Mouse (Mus musculus) kidney, embryonic 16.5 days (tissue): ENCODE results near the gene 2210017I01Rik. TPM values are rescaled to one million over a fixed set of nuclear protein-coding genes. Genes with fewer than 3 reads are reported as not detected.

Experiments used
- ATAC-seq: fragments of 200-750 bp; cut with Nextera tagmentation; 2 replicates; pipeline ENCODE4 v1.8.0; 2017; ENCODE audit warnings: moderate TSS enrichment; ENCODE audit not compliant: low FRiP score, low TSS enrichment
- H3K27ac ChIP-seq: fragments of 300-500 bp; sonication (generic); 2 replicates; pipeline ENCODE4 v1.5.1; 2014; ENCODE audit warnings: low read length
- H3K27me3 ChIP-seq: fragments of 300-500 bp; sonication (generic); 2 replicates; pipeline ENCODE4 v1.6.1; 2014; ENCODE audit warnings: low read length, control low read depth, mixed read lengths; ENCODE audit not compliant: insufficient read depth
- H3K36me3 ChIP-seq: fragments of 300-500 bp; sonication (generic); 2 replicates; pipeline ENCODE4 v1.6.1; 2014; ENCODE audit warnings: low read length, control low read depth, mixed read lengths; ENCODE audit not compliant: insufficient read depth
- H3K4me1 ChIP-seq: fragments of 300-500 bp; sonication (generic); 2 replicates; pipeline ENCODE4 v1.6.1; 2014; ENCODE audit warnings: low read length, control low read depth, mixed read lengths; ENCODE audit not compliant: insufficient read depth
- H3K4me2 ChIP-seq: fragments of 300-500 bp; sonication (generic); replicated peaks from 2 replicates; pipeline ENCODE4 v1.6.1; 2014; ENCODE audit warnings: low read depth, low read length
- H3K4me3 ChIP-seq: fragments of 300-500 bp; sonication (generic); 2 replicates; pipeline ENCODE4 v1.5.1; 2014; ENCODE audit warnings: mild to moderate bottlenecking, low read length
- H3K9ac ChIP-seq: fragments of 300-500 bp; sonication (generic); replicated peaks from 2 replicates; pipeline ENCODE4 v1.6.1; 2014; ENCODE audit warnings: low read length
- H3K9me3 ChIP-seq: fragments of 300-500 bp; sonication (generic); 2 replicates; pipeline ENCODE4 v1.6.1; 2016; ENCODE audit warnings: low read length, control low read depth
- WGBS: fragments of 180-500 bp; shearing (Covaris S2); extraction: QIAGEN DNeasy Blood & Tissue Kit; methylation state at CpG from one replicate; pipeline ENCODE4 v1.1.7; 2014; 5-methylcytosine and 5-hydroxymethylcytosine counted together
- polyA plus RNA-seq: library from polyadenylated mRNA; unstranded; fragments of >200 nt; fragmentation: Nextera tagmentation; extraction: Ambion mirVana; gene quantifications from 2 replicates; pipeline ENCODE4 v1.2.1, GENCODE M21; 2015

2210017I01Rik gene
- polyA plus RNA-seq, 1 experiment from 2014 or later = not detected

DNA sequence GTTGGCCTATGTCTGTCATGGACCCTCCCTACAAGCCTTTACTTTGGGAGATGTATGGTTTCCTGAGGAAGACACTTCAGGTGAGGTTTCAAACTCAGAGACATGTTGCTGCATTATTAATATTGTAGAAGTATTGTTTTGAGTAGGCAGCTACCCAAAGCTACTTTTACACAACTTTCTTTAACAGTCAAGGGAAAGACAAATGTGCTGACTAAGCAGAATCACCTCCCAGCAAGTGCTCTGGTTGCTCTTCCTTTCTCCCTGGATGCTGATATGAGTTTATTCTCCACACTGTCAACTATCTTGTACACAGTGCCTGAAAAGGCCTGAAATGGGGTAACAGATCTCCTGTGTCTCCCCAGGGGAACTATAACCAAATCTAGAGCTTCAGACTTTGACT is 7.3 kb downstream of the 2210017I01Rik start:
- Histone ChIP-seq H3K4me3 (no peak overlapping the region), H3K9me3 (peaks cover 8% of the 10 kb centered on the region; the same call in 1 of the 2 replicates), H3K27ac (no peak overlapping the region), H3K4me1 (no peaks in the 10 kb centered on the region), H3K27me3 (no peaks in the 10 kb centered on the region), H3K36me3 (no peaks in the 10 kb centered on the region), H3K4me2 (no peak overlapping the region), H3K9ac (no peak overlapping the region)
- ATAC-seq = no peak

DNA sequence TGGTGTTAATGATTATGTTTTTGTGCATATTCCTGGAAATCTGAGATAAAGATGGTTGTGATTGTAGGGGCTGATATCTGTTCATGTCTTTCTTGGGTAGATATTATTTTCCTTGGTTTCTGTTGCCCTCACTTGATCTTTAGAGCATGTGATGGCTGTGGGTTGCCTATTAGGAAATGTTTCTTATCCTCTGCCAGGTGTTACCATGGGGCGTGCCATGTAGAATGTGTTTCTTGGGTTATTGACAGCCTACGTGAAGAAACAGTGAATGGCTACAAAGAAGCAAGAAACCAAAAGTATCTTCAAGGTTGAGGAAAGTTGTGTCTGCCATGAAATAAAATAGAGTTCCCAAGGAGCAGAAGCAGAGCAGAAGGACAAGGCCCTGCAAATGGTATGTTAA is 8.9 kb downstream of the 2210017I01Rik start:
- no peak overlapping the region for H3K4me3 ChIP-seq
- no peak for ATAC-seq
- no peaks in the 10 kb centered on the region for H3K27me3 ChIP-seq
- WGBS = 81% methylated on average over 2 of the region's 2 CpGs
- H3K36me3 ChIP-seq = no peaks in the 10 kb centered on the region
- no peaks in the 10 kb centered on the region for H3K4me1 ChIP-seq
- peaks cover 3% of the 10 kb centered on the region; the same call in 1 of the 2 replicates for H3K9me3 ChIP-seq
- H3K4me2 ChIP-seq = no peak overlapping the region
- H3K9ac ChIP-seq = no peak overlapping the region
- no peak overlapping the region for H3K27ac ChIP-seq

- no peak for ATAC-seq
- WGBS = 81% methylated on average over 1 of the region's 1 CpGs
Observed at GRCm38 (mm10) chr3:92588858-92589257, 18.4 kb downstream of the 2210017I01Rik start, which contains the start of gene Smcp. Smcp (minus strand) TSS chr3:92588997.

GRCm38 (mm10) chr3:92587190-92587589 is 20.1 kb downstream of the 2210017I01Rik start:
- WGBS = 80% methylated on average over 3 of the region's 3 CpGs
- no peak for ATAC-seq
- no peaks in the 10 kb centered on the region for H3K9me3 ChIP-seq

More at GRCm38 (mm10) chr3:92588858-92589257, 18.4 kb downstream of the 2210017I01Rik start, which contains the start of gene Smcp:
- Histone ChIP-seq H3K9me3 (no peaks in the 10 kb centered on the region), H3K27ac (no peak within 1 kb of the TSS), H3K4me1 (no peaks in the 10 kb centered on the region), H3K9ac (no peak within 1 kb of the TSS), H3K4me2 (no peak within 1 kb of the TSS), H3K36me3 (no peaks in the 10 kb centered on the region), H3K4me3 (no peak within 1 kb of the TSS), H3K27me3 (no peaks in the 10 kb centered on the region)

GRCm38 (mm10) chr3:92585055-92585454 is 22.2 kb downstream of the 2210017I01Rik start:
- ATAC-seq = no peak
- no peaks in the 10 kb centered on the region for H3K36me3 ChIP-seq
- no peak overlapping the region for H3K27ac ChIP-seq
- no peak overlapping the region for H3K9ac ChIP-seq
- H3K4me2 ChIP-seq = no peak overlapping the region
- no peaks in the 10 kb centered on the region for H3K27me3 ChIP-seq
- 60% methylated on average over 1 of the region's 1 CpGs for WGBS
- H3K4me1 ChIP-seq = no peaks in the 10 kb centered on the region
- no peaks in the 10 kb centered on the region for H3K9me3 ChIP-seq
- H3K4me3 ChIP-seq = no peak overlapping the region

More at GRCm38 (mm10) chr3:92587190-92587589, 20.1 kb downstream of the 2210017I01Rik start:
- no peak overlapping the region for H3K9ac ChIP-seq
- no peaks in the 10 kb centered on the region for H3K27me3 ChIP-seq
- H3K36me3 ChIP-seq = no peaks in the 10 kb centered on the region
- H3K27ac ChIP-seq = no peak overlapping the region
- no peaks in the 10 kb centered on the region for H3K4me1 ChIP-seq
- H3K4me3 ChIP-seq = no peak overlapping the region
- no peak overlapping the region for H3K4me2 ChIP-seq

DNA sequence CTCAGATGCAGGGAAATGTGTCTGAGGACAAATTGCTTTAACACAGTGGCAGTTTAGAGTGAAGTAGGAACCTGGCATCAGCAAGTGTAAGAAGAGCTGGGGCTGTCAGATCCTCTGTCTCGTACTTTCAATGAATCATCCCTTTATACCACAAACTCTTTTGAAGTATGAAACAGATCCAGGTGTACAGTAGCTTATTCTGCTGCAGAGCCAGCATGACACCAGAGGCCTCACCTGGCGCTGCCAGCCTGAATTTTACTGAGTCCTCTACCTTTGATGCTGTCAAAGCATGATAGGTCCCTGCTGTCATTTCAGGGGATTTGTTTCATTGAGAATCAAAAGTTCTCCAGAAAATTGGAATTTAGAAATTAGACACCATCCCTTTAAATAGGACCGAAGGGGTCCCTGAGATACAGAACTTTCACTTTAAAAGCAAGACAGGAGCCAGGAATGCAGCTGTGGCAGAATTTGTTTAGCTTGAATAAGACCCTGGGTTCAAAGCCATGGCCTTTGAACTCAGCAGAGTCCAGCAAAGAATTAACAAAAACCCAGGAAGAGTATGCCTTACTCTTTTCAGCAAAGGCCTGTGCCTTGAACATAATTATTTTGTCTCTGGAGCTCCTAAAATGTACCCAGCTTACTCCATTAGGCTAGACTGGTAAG is 24.0 kb downstream of the 2210017I01Rik start:
- no peaks in the 10 kb centered on the region for H3K4me1 ChIP-seq
- H3K9ac ChIP-seq = no peak overlapping the region
- no peak overlapping the region for H3K4me2 ChIP-seq
- WGBS = 52% methylated on average over 3 of the region's 3 CpGs
- ATAC-seq = no peak
- H3K4me3 ChIP-seq = no peak overlapping the region
- H3K27me3 ChIP-seq = no peaks in the 10 kb centered on the region
- no peak overlapping the region for H3K27ac ChIP-seq
- no peaks in the 10 kb centered on the region for H3K36me3 ChIP-seq
- no peaks in the 10 kb centered on the region for H3K9me3 ChIP-seq

- 74% methylated on average over 1 of the region's 1 CpGs for WGBS
- Histone ChIP-seq H3K27ac (no peak overlapping the region), H3K9me3 (no peaks in the 10 kb centered on the region), H3K9ac (no peak overlapping the region), H3K4me3 (no peak overlapping the region), H3K4me1 (no peaks in the 10 kb centered on the region), H3K4me2 (no peak overlapping the region), H3K36me3 (no peaks in the 10 kb centered on the region), H3K27me3 (no peaks in the 10 kb centered on the region)
- no peak for ATAC-seq
Observed at GRCm38 (mm10) chr3:92579508-92579907, 27.8 kb downstream of the 2210017I01Rik start.

- no peaks in the 10 kb centered on the region for H3K4me1 ChIP-seq
- 70% methylated on average over 4 of the region's 4 CpGs for WGBS
Observed at GRCm38 (mm10) chr3:92578652-92579413, 28.5 kb downstream of the 2210017I01Rik start.

DNA sequence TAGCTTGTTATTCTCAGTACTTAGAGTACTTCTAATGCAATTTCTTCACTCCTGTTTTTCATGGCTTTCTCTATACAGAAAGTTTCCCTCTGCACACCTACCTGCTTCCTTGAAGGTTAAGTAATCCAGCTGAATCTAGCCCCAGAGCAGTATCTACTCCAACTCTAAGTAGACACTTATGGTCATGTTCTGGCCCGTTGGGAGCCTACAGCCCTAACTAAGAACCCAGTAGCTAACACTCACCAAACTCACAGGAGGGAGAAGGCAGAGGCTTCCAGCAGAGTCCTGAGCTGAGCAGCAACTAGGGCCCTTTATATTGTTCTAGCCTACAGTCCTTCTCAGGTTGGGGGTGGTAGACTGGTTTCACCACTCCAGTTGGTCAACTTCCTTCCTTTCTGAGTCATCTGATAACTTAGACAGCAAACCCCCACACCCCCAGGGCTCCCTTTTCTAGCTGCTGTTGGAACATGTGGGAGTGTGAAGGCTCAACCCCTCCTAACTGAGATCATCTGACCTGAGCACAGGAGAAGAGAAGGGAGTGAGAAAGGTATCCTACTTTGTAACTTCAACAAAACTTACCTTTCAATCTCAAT is 33.7 kb downstream of the 2210017I01Rik start, which contains the start of gene Ivl:
Ivl (minus strand) TSS at position 287 of the 593 bp plus-strand sequence.
- no peak for ATAC-seq
- H3K27ac ChIP-seq = no peak within 1 kb of the TSS; the same call in 1 of the 2 replicates
- H3K9ac ChIP-seq = no peak within 1 kb of the TSS

More at GRCm38 (mm10) chr3:92578652-92579413, 28.5 kb downstream of the 2210017I01Rik start:
- Histone ChIP-seq H3K4me3 (no peak overlapping the region), H3K27ac (no peak overlapping the region), H3K36me3 (no peaks in the 10 kb centered on the region), H3K4me2 (no peak overlapping the region), H3K27me3 (no peaks in the 10 kb centered on the region), H3K9me3 (no peaks in the 10 kb centered on the region), H3K9ac (no peak overlapping the region)
- ATAC-seq = no peak

More for the DNA sequence above, 33.7 kb downstream of the 2210017I01Rik start, which contains the start of gene Ivl:
- H3K4me1 ChIP-seq = peaks cover 14% of the 10 kb centered on the region
- no peaks in the 10 kb centered on the region for H3K9me3 ChIP-seq
- no peaks in the 10 kb centered on the region for H3K36me3 ChIP-seq
- no peak within 1 kb of the TSS for H3K4me3 ChIP-seq
- H3K27me3 ChIP-seq = no peaks in the 10 kb centered on the region
- WGBS = 80% methylated on average over 1 of the region's 1 CpGs
- no peak within 1 kb of the TSS for H3K4me2 ChIP-seq
